Comparison of ENCODE assay signal across 32 mouse cellular contexts in the genomic region with DNA sequence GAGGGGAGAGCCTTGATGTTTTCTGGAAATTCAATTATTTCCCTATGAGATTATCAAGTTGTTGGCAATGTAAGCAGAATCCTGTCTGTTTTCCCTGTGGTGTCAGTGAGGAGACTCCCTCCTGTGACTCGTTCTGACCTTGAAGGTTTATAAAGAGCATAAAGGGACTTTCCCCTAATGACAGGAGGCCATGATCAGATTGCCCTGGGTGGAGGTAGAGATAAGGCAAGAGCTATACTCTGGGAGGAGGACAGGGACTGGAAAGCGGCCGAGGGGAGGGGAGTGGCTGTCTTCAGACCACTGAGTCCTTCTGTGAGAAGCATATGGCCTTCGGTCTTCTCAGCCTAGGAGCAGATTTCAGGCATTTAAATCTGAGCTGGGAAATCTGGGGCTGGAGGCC. TPM values are rescaled to one million over a fixed set of nuclear protein-coding genes. Genes with fewer than 3 reads are reported as not detected.
A peak's percentile ranks its signal among the peaks of the same experiment; 100 is the strongest.
DNase-seq lines count a peak whose midpoint lies in the region; ATAC-seq and TF ChIP-seq lines count a peak whose summit lies in the region.
"Had no signal": no experiment of that assay in that cellular context is flagged by ENCODE, and none has a peak within 500 bp of the region (broad histone marks: within the 10 kb centered on the region; RNA-seq: fewer than 3 reads in every experiment).

No protein-coding gene starts in this region.

- H3K4me2 ChIP-seq in kidney, embryonic 14.5 days (replicated peaks; ENCODE audit: low read depth, low read length), result no peak overlapping the region
- no peak overlapping the region for H3K4me2 ChIP-seq in intestine, embryonic 15.5 days (replicated peaks)
- no peak overlapping the region for H3K4me2 ChIP-seq in intestine, postnatal 0 days (replicated peaks; ENCODE audit: low read depth)
- H3K4me2 ChIP-seq: embryonic facial prominence, embryonic 13.5 days; embryonic facial prominence, embryonic 15.5 days; forebrain, embryonic 13.5 days; forebrain, embryonic 15.5 days had no signal

- no peak for ATAC-seq in kidney, embryonic 14.5 days (ENCODE audit: low FRiP score, low TSS enrichment)
- peak; percentile 39 for ATAC-seq in intestine, embryonic 15.5 days
- no peak for ATAC-seq in intestine, postnatal 0 days
- ATAC-seq: activated CD4-positive, CD25-positive, alpha-beta regulatory T cell, adult 4 months; CD4-positive, CD25-positive, alpha-beta regulatory T cell, adult 4 months; forebrain, embryonic 13.5 days; forebrain, embryonic 15.5 days; forebrain, postnatal 0 days; Patski had no signal

- peaks cover 9% of the 10 kb centered on the region; the same call in 1 of the 2 replicates for H3K4me1 ChIP-seq in kidney, embryonic 14.5 days (ENCODE audit: control insufficient read depth, insufficient read depth, low read length)
- peaks cover 18% of the 10 kb centered on the region for H3K4me1 ChIP-seq in intestine, embryonic 15.5 days (replicated peaks)
- H3K4me1 ChIP-seq in intestine, postnatal 0 days (replicated peaks; ENCODE audit: control insufficient read depth, insufficient read depth, low read length), result peaks cover 9% of the 10 kb centered on the region; the same call in 1 of the 2 replicates
- peaks cover 32% of the 10 kb centered on the region for H3K4me1 ChIP-seq in small intestine, adult 2 months (ENCODE audit: control insufficient read depth, insufficient read depth, insufficient read length, low read length)

- WGBS in kidney, embryonic 14.5 days, result 38% methylated on average over 4 of the region's 4 CpGs
- WGBS in intestine, embryonic 15.5 days, result 34% methylated on average over 4 of the region's 4 CpGs
- 18% methylated on average over 4 of the region's 4 CpGs for WGBS in intestine, postnatal 0 days
- 20% methylated on average over 4 of the region's 4 CpGs for WGBS in small intestine, adult 2 months

- no peaks in the 10 kb centered on the region for H3K27me3 ChIP-seq in kidney, embryonic 14.5 days (ENCODE audit: control insufficient read depth, insufficient read depth, low read length)
- H3K27me3 ChIP-seq in intestine, embryonic 15.5 days (replicated peaks), result no peaks in the 10 kb centered on the region
- H3K27me3 ChIP-seq in intestine, postnatal 0 days (replicated peaks; ENCODE audit: control insufficient read depth, insufficient read depth, low read length), result no peaks in the 10 kb centered on the region
- no peaks in the 10 kb centered on the region for H3K27me3 ChIP-seq in small intestine, adult 2 months (ENCODE audit: control insufficient read depth, insufficient read depth, low read length)
- H3K27me3 ChIP-seq: embryonic facial prominence, embryonic 13.5 days; embryonic facial prominence, embryonic 15.5 days; forebrain, embryonic 13.5 days; forebrain, embryonic 15.5 days; Patski had no signal

- no peak for TF ChIP-seq CTCF in intestine, postnatal 0 days (IDR thresholded peaks at IDR 0.05; ENCODE audit: low read depth)
- TF ChIP-seq CTCF in small intestine, adult 2 months (IDR thresholded peaks at IDR 0.05; ENCODE audit: extremely low read depth, insufficient read length, insufficient replicate concordance, low read depth, low read length), result no peak

- peak; percentile 50; the same call in 1 of the 2 replicates for TF ChIP-seq POLR2A in small intestine, adult 2 months (IDR thresholded peaks at IDR 0.05; ENCODE audit: low read depth, low read length)

- H3K27ac ChIP-seq in kidney, embryonic 14.5 days (ENCODE audit: low read depth, low read length), result peak overlapping the region; percentile 26; the same call in 1 of the 2 replicates
- peak overlapping the region; percentile 86 for H3K27ac ChIP-seq in intestine, embryonic 15.5 days
- peak overlapping the region; percentile 73 for H3K27ac ChIP-seq in intestine, postnatal 0 days (ENCODE audit: low read depth, low read length)
- H3K27ac ChIP-seq in small intestine, adult 2 months (ENCODE audit: insufficient read depth, low read depth, low read length), result peak overlapping the region; percentile 96
- H3K27ac ChIP-seq: embryonic facial prominence, embryonic 13.5 days; embryonic facial prominence, embryonic 15.5 days; forebrain, embryonic 10.5 days; forebrain, embryonic 13.5 days; forebrain, embryonic 15.5 days had no signal

- H3K36me3 ChIP-seq in kidney, embryonic 14.5 days (ENCODE audit: control insufficient read depth, insufficient read depth, low read length), result no peaks in the 10 kb centered on the region
- no peaks in the 10 kb centered on the region for H3K36me3 ChIP-seq in intestine, embryonic 15.5 days
- no peaks in the 10 kb centered on the region for H3K36me3 ChIP-seq in intestine, postnatal 0 days (ENCODE audit: control insufficient read depth, insufficient read depth)
- H3K36me3 ChIP-seq in small intestine, adult 2 months (ENCODE audit: control insufficient read depth, insufficient read depth, low read length), result no peaks in the 10 kb centered on the region
- H3K36me3 ChIP-seq: embryonic facial prominence, embryonic 13.5 days; embryonic facial prominence, embryonic 15.5 days; forebrain, embryonic 10.5 days; forebrain, embryonic 15.5 days had no signal

- DNase-seq in kidney, adult 11 months, result no peak
- DNase-seq in gastrocnemius, postnatal 36 days, result no peak
- DNase-seq in natural killer cell, adult 2 months (ENCODE audit: low spot score in 2 of 2), result no peak
- no peak for DNase-seq in adrenal gland, adult 8-10 months
- DNase-seq: adrenal gland, postnatal 10 days; adrenal gland, postnatal 25 days; B cell, adult 2 months; cerebellum, adult 11 months; cerebellum, adult 18-20 months; cerebellum, adult 8-10 months; cerebellum, adult 9-11 months; cerebellum, postnatal 14 days; cerebellum, postnatal 36 days; forebrain, postnatal 0 days had no signal

- no peaks in the 10 kb centered on the region for H3K9me3 ChIP-seq in kidney, embryonic 14.5 days (ENCODE audit: control insufficient read depth, low read length)
- H3K9me3 ChIP-seq in intestine, embryonic 15.5 days, result no peaks in the 10 kb centered on the region
- no peaks in the 10 kb centered on the region for H3K9me3 ChIP-seq in intestine, postnatal 0 days (ENCODE audit: control insufficient read depth)
- H3K9me3 ChIP-seq: embryonic facial prominence, embryonic 13.5 days; embryonic facial prominence, embryonic 15.5 days; forebrain, embryonic 10.5 days; forebrain, embryonic 13.5 days; forebrain, embryonic 15.5 days had no signal

- no peak overlapping the region for H3K9ac ChIP-seq in kidney, embryonic 14.5 days (ENCODE audit: low read depth, low read length)
- no peak overlapping the region for H3K9ac ChIP-seq in intestine, embryonic 15.5 days
- H3K9ac ChIP-seq in intestine, postnatal 0 days (ENCODE audit: low read depth, low read length), result no peak overlapping the region
- H3K9ac ChIP-seq: embryonic facial prominence, embryonic 13.5 days; embryonic facial prominence, embryonic 15.5 days; forebrain, embryonic 13.5 days; forebrain, embryonic 15.5 days; forebrain, postnatal 0 days had no signal

- intact Hi-C loops in gastrocnemius, postnatal 36 days (cut with DNase I), result no loop called here

- no peak overlapping the region for H3K4me3 ChIP-seq in kidney, embryonic 14.5 days (ENCODE audit: low read length)
- H3K4me3 ChIP-seq in intestine, embryonic 15.5 days (replicated peaks), result no peak overlapping the region
- H3K4me3 ChIP-seq in intestine, postnatal 0 days (ENCODE audit: low read depth, low read length), result no peak overlapping the region
- no peak overlapping the region for H3K4me3 ChIP-seq in small intestine, adult 2 months (ENCODE audit: low read depth, low read length)
- H3K4me3 ChIP-seq: embryonic facial prominence, embryonic 13.5 days; embryonic facial prominence, embryonic 15.5 days; erythroblast, embryonic 14.5 days; forebrain, embryonic 10.5 days; forebrain, embryonic 13.5 days; forebrain, embryonic 15.5 days had no signal

RNA-seq across cellular contexts. Expression of gene Slc13a2, which starts 12.0 kb away (rescaled TPM):
- polyA plus RNA-seq in kidney, embryonic 14.5 days (2014; fragmentation: Nextera tagmentation; extraction: Ambion mirVana), result 0.07 and 0.45 TPM in 2 replicates
- 1.3 and 2.5 TPM in 2 replicates for polyA plus RNA-seq in intestine, embryonic 15.5 days (2015; fragmentation: Nextera tagmentation; extraction: Ambion mirVana)
- polyA plus RNA-seq in intestine, postnatal 0 days (2015; fragmentation: Nextera tagmentation; extraction: Ambion mirVana), result 31.4 and 36.6 TPM in 2 replicates
- polyA plus RNA-seq in small intestine, adult 2 months (2012; rRNA removed), result 24.9 and 374 TPM in 2 replicates
- total RNA-seq in gastrocnemius, postnatal 36 days (2021), result not detected
- total RNA-seq in adrenal gland, adult 8-10 months (2022), result not detected
- total RNA-seq: adrenal gland, adult 18-20 months; adrenal gland, postnatal 10 days; adrenal gland, postnatal 25 days; common myeloid progenitor, adult 5-6 weeks; forebrain, postnatal 0 days had no signal
- polyA plus RNA-seq: activated CD4-positive, CD25-positive, alpha-beta regulatory T cell, adult 4 months; brain, embryonic 14.5 days; CD4-positive, CD25-positive, alpha-beta regulatory T cell, adult 4 months; embryonic facial prominence, embryonic 11.5 days; embryonic facial prominence, embryonic 13.5 days; erythroblast, embryonic 14.5 days; forebrain, embryonic 10.5 days; forebrain, embryonic 13.5 days; forebrain, embryonic 15.5 days; forebrain, postnatal 0 days had no signal

RNA-seq across cellular contexts. Expression of gene Slc46a1, which starts 31.4 kb away (rescaled TPM):
- polyA plus RNA-seq in kidney, embryonic 14.5 days (2014; fragmentation: Nextera tagmentation; extraction: Ambion mirVana), result 13.1 and 18.5 TPM in 2 replicates
- 12.2 and 13.3 TPM in 2 replicates for polyA plus RNA-seq in intestine, embryonic 15.5 days (2015; fragmentation: Nextera tagmentation; extraction: Ambion mirVana)
- polyA plus RNA-seq in intestine, postnatal 0 days (2015; fragmentation: Nextera tagmentation; extraction: Ambion mirVana), result 68.7 and 71.6 TPM in 2 replicates
- polyA plus RNA-seq in small intestine, adult 2 months (2012; rRNA removed), result 117 and 341 TPM in 2 replicates
- 1 to 10 TPM in 1 of 2 experiments, under 1 TPM in 1; 0.67 to 1.2 TPM for total RNA-seq in gastrocnemius, postnatal 36 days (2021)
- 10 to 100 TPM; 36.9 to 54.8 (median 42.6) TPM for total RNA-seq in adrenal gland, adult 8-10 months (2022)

RNA-seq across cellular contexts. Expression of gene Foxn1, which starts 47.7 kb away (rescaled TPM):
- 0.11 TPM in 1 of 2 replicates, not detected in the other for polyA plus RNA-seq in kidney, embryonic 14.5 days (2014; fragmentation: Nextera tagmentation; extraction: Ambion mirVana)
- polyA plus RNA-seq in intestine, embryonic 15.5 days (2015; fragmentation: Nextera tagmentation; extraction: Ambion mirVana), result not detected in 2 replicates
- not detected in 2 replicates for polyA plus RNA-seq in intestine, postnatal 0 days (2015; fragmentation: Nextera tagmentation; extraction: Ambion mirVana)
- polyA plus RNA-seq in small intestine, adult 2 months (2012; rRNA removed), result 0.06 TPM in 1 of 2 replicates, not detected in the other
- total RNA-seq in gastrocnemius, postnatal 36 days (2021), result under 1 TPM in 1 of 2 experiments, not detected in 1; 0.10 TPM
- total RNA-seq in adrenal gland, adult 8-10 months (2022), result under 1 TPM; 0.20 to 0.77 (median 0.31) TPM
- total RNA-seq: common myeloid progenitor, adult 5-6 weeks; ES-E14; forebrain, postnatal 0 days had no signal
- polyA plus RNA-seq: activated CD4-positive, CD25-positive, alpha-beta regulatory T cell, adult 4 months; erythroblast, embryonic 14.5 days; forebrain, embryonic 10.5 days; forebrain, embryonic 13.5 days; forebrain, embryonic 15.5 days; forebrain, postnatal 0 days had no signal

Comparison
In these comparisons a context has a peak if more than half of its experiments do, and no peak if none do; other contexts are left out.
1. H3K27ac ChIP-seq: peak in every context shown above with its lines; median percentile 96 in small intestine, adult 2 months; 86 in intestine, embryonic 15.5 days; 73 in intestine, postnatal 0 days; 26 in kidney, embryonic 14.5 days.